Mouse (Mus musculus) adipocyte (in vitro differentiated cells): ENCODE measurements around the gene Olfr313.
A peak's percentile ranks its signal among the peaks of the same experiment; 100 is the strongest.

ENCODE experiments used
- DNase-seq: peaks from one replicate; pipeline ENCODE4 v3.0.0-alpha.2; 2016; ENCODE audit warnings: low spot score

The Olfr313 gene

DNA sequence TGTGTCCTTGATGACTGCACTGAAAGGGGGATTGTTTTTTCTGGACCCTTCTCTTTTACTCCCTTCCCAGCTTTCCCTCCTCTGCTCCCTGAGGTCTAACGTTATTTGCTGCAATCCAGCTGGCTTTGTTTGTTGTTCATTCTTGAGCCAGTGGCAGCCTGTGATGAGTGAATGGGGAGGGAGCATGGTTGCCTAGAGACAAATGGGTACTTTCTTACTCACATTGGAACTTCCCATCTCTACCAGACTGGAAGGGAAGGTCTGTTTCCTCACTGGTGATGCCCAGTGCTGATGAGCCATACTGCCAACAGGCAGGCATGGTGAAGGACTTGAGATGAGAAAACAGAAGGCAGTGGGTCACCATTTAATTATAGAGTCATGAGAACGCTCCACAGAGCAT, 34.9 kb downstream of the Olfr313 start:
- no peak for DNase-seq

DNA sequence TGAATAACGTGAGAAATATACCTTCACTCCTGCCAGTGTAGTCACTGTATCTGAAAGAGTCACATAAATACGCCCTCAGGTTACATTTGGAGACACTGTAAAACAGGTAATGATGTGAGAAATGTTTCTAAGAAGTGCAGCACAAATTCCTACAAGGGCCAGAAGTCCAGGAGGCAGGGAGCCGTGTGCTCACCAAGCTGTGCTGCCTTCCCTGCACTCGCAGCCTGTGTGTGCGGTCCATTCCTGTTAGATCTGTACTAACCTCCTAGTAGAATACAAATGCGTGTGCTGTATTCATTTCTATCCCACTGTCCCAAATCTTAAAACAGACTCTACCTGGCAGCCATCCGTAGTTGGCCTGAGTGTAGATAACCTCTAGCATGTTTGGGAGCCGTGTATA, 45.9 kb downstream of the Olfr313 start:
- no peak for DNase-seq

DNA sequence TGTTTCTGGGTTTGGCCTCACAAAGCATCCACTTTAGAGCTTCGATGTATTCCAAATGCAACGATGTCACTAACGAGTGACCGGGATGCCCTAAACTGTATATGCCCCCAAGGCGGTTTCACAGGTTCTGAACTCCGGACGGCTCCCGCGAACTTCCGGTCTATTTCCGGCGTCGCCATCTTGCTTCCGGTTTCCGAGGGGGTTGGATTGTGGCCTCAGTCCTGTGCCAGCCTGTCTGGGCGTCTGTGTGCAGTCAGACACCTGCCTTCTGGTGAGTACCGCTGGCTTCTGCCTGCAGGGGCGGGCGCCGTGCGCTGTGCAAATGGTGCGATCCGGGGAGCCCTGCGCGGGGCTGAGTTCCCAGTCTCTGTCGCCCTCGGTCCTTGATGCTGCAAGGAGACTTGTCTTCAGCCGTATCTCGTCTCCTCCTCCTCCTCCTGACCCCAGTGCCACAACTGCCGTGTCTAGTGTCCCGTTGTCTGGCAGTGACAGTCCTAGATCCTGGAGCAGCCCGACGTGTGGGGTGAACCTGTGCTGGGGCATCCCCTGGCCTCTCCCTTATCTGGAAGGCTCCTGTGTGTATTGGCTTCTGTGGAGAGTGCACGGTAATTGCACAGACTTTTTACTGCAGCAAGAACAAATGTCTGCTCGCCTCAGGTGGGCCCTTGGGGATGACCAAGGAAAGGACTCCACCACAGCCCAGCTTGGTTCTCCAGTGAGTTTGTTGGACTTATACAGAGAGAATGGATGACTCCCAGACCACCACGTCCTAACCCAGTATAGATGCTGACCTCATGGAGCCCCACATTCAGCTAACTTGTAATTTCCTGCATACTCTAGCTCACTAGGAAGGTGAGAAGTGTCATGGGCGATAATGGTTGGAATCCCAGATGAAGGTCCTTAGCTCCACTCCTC, 52.5 kb downstream of the Olfr313 start, which contains the start of gene 2810021J22Rik:
Gene 2810021J22Rik, plus strand, starts transcription at position 178 of the 915 bp plus-strand sequence.
- DNase-seq: peak; percentile 88

DNA sequence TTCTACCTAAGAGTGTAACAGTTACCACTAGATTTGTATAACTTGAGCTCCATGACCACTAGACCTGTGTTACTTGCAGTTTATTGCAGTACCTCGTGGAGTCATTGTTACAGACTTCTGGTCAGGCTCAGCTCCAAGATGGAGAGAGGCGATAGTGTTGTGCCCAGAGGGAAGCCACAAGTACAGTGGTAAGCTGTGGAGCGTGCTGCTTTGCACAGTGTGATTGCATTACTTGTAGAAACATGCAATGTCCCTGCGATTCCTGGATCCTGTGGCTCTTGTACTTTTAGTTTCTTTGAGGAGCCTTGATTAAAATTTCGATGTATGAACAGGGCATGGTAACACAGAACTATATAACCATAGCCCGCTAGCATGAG, 53.1 kb downstream of the Olfr313 start:
- DNase-seq: no peak
